Mouse (Mus musculus) embryonic fibroblast, embryonic 13.5 days (primary cell): ENCODE measurements at regions not wholly inside any gene's neighbourhood (a gene's known extent, or its start where the extent isn't known, plus 50 kb on each side); places are given as distances from the start of the nearest gene placed in this dataset.

Source experiments
- H3K27ac ChIP-seq: 2 replicates; pipeline ENCODE4 v1.5.1; 2012; ENCODE audit warnings: low read length, control low read depth, inconsistent platforms; ENCODE audit not compliant: insufficient read depth
- H3K4me1 ChIP-seq: 2 replicates; pipeline ENCODE4 v1.6.1; 2011; ENCODE audit warnings: low read length; ENCODE audit not compliant: control insufficient read depth, insufficient read depth
- H3K4me3 ChIP-seq: 2 replicates; pipeline ENCODE4 v1.5.1; 2011; ENCODE audit warnings: mild to moderate bottlenecking, control low read depth, low read length; ENCODE audit not compliant: insufficient read depth
- CTCF ChIP-seq: IDR thresholded peaks from 2 replicates; pipeline ENCODE4 v1.5.1; 2011; ENCODE audit warnings: mild to moderate bottlenecking, control low read depth, low read length, moderate library complexity, borderline replicate concordance; ENCODE audit not compliant: insufficient read depth
- POLR2A ChIP-seq: IDR thresholded peaks from 2 replicates; pipeline ENCODE4 v1.6.1; 2011; ENCODE audit warnings: low read depth, mild to moderate bottlenecking, control low read depth, low read length, moderate library complexity

DNA sequence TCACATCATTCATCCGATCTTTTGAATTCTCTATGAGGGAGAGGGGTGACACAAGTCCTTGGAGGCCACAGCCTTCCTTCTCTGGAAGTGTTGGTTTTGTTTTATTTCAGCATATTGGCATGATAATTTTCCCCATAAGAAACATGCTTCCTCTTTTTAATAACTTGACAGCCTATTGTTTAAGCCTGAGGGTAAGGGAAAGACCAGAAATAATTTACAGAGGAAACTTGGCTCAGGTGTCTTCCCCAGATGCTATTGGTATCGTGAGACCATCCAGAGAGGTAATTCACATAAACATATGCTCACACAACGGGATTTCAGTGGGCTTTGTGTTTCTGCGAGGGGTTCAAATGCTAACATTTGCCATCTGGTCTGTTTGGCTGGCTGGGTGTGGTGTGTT is 212.0 kb downstream of the Sptssa start:
- Histone ChIP-seq H3K27ac (no peak overlapping the region), H3K4me1 (no peaks in the 10 kb centered on the region), H3K4me3 (no peak overlapping the region)
- TF ChIP-seq POLR2A (no peak), CTCF (no peak)

DNA sequence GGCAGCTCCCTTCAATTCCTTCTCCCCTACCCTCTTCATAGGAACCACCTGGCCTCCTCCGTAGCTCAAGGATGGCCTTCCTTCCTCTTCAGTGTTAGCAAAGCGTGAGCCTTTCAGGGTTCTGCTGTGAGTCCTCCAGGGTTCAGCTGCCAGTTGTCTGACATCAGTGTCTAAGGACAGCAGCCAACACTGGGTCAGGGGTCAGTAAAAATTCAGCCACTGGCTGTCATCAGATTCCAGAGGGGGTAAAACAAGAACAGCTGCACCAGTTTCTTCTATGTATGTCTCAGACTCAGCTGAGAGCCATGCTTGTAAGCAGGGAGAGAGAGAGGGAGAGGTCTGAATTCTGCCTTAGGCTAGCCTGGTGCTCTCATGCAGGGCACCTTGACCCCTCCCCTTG is 213.1 kb downstream of the Sptssa start:
- TF ChIP-seq CTCF, result no peak
- no peak for TF ChIP-seq POLR2A
- H3K4me1 ChIP-seq, result no peaks in the 10 kb centered on the region
- no peak overlapping the region for H3K27ac ChIP-seq
- H3K4me3 ChIP-seq, result no peak overlapping the region

DNA sequence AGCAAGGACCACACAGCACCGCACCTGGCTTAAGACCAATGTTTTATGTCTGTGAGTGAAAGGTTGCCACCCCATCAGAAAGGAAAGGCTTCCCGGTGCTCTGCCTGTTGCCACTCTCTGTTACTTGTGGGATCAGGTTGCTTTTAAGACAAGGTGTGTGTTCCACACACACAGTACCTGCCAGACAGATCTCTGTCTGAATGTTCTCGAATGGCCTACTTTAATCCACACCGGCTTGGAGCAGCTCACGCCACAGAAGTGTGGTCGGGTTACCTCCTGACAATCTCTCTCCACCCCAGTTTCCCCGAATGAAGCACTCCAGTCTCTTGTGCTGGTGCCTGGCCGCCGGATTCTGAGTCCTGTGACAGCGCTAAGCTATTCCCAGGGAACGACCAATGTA is 214.0 kb downstream of the Sptssa start:
- TF ChIP-seq POLR2A (no peak), CTCF (no peak)
- Histone ChIP-seq H3K4me1 (no peaks in the 10 kb centered on the region), H3K27ac (no peak overlapping the region), H3K4me3 (no peak overlapping the region)

DNA sequence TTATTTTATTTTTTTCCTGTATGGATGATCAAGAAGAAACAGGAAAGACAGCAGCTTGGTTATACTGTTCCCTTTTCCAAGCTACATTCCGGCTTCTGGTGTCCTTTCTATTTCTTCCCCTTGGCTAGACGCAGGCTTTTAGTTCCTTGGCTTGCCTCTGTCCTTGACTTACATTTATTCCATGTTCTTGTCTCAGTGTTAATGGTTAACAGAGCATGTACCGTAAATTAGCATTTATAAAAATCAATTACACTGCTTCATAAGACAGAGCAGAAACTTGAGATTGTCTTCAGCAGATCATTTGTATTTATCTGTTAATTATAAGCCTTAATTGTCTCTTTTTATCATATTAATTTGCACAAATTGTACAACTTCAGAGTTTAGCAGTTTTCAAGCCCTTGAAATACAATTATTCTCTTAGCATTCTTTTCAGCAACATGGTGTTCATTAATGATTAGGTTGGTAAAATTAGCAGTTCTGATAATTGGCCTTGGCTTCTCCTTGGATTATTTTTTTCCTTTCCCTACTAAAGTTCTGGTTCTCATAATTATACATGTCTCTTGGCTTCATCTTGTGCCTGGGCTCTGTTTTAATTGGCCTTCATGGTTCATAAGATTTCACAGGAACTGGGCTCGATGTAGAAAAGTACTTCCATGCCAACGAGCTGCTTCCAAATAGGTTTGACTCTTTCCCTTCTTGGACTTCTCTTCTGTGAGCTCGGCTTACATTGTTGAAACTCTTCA is 215.4 kb downstream of the Sptssa start:
- no peak for TF ChIP-seq CTCF
- no peak for TF ChIP-seq POLR2A
- H3K27ac ChIP-seq, result no peak overlapping the region
- no peak overlapping the region for H3K4me3 ChIP-seq
- no peaks in the 10 kb centered on the region for H3K4me1 ChIP-seq

DNA sequence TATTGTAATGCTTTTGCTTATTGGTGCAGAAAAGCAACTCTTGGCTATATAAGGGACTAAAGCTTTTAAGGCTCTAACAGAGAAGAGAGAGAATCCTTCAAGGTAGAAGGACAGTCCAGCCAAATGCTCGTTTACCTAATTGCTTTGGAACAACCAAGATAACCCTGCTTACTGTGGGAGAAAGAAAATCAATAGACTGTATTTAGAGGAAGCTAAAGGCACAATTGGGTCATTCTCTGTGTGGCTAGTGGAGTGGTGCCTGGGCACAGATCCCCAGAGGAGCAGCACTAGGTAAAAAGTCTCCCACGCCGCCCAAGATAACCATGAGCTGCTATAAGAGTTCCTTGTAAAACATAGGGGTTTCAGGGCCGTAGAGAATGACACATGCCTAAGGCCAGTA is 217.6 kb downstream of the Sptssa start:
- Histone ChIP-seq H3K4me1 (no peaks in the 10 kb centered on the region), H3K27ac (no peak overlapping the region)
- TF ChIP-seq CTCF, result no peak
- TF ChIP-seq POLR2A, result no peak

DNA sequence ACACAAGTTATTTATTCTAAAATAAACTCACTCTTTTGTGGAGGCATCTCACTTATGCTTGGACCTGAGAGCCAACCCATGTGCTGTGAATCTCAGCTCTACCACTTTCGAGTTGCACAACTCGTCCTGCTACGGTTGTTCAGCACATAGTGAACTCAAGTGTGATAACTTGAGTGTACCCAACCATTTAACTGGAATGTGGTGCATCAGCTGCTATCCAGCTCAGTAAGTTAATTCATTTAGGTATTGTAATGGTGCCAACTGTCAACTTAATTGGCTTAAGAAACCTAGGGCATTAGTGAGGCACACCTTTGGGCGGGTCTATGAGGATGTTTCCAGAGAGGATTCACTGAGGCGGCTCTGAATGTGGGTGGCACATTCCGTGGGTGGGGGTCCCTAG is 221.6 kb upstream of the Egln3 start:
- Histone ChIP-seq H3K4me1 (no peaks in the 10 kb centered on the region), H3K27ac (no peak overlapping the region), H3K4me3 (no peak overlapping the region)
- no peak for TF ChIP-seq POLR2A
- no peak for TF ChIP-seq CTCF

More for the DNA sequence above, 217.6 kb downstream of the Sptssa start:
- H3K4me3 ChIP-seq, result no peak overlapping the region

DNA sequence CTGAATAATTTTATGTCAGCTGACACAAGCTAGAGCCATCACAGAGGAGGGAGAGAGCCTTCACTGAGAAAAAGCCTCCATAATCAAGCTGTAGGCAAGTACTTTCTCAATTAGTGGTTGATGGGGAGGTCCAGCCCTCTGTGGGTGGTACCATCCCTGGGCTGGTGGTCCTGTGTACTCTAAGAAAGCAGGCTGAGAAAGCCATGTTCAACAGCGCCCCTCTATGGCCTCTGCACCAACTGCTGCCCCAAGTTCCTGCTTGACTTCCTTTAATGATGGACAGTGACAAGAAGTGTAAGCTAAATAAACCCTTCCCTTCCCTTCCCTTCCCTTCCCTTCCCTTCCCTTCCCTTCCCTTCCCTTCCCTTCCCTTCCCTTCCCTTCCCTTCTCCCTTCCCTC is 211.2 kb upstream of the Egln3 start:
- Histone ChIP-seq H3K4me1 (no peaks in the 10 kb centered on the region), H3K4me3 (no peak overlapping the region), H3K27ac (no peak overlapping the region)
- TF ChIP-seq POLR2A (no peak), CTCF (no peak)

DNA sequence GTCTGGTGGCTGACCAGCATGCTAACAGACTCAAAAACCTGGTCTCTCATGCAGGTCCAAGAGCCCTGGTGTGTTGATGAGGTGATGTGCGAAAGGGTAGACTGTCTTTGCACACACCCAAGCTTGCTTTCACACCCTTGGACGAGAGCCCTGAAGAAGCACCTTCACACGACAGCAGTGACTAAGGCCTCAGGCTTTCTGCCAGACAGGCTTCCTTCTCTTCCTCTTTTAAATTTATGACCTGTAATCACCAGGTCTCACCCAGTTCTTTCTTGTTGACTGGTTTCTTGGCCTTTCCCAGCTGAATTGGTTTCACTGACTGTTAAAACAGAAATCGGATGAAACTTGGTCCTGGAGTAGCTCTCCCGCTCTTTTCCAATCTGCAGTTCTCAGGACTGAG is 210.5 kb upstream of the Egln3 start:
- TF ChIP-seq CTCF (no peak), POLR2A (no peak)

DNA sequence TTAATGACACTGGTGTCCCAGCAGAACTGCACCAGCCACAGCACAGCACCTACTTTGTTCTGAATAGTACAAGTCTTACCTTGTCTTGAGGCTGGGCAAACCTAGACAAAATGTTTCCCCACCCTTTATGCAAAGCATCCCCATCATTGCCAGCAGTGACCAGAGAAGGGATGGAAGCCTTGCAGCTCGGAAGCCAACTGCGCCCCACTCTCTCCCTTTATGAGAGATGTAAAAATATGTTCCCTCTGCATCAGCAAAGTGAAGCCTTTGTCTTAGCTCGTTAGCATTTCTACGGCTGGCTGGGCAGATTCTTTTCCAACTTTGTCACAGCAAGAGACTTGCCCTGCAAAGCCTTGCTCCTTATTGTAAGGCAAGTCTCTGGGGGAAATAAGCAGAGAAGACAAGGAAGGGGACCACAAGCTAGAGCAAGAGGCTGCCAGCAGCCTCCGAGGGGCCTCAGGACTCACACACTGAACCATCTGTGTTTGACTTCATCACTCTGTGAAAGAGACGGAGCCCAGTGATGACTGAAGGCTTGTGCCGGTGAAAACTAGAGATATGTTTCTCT is 206.5 kb upstream of the Egln3 start:
- no peak overlapping the region for H3K27ac ChIP-seq
- TF ChIP-seq CTCF (no peak), POLR2A (no peak)
- no peaks in the 10 kb centered on the region for H3K4me1 ChIP-seq
- no peak overlapping the region for H3K4me3 ChIP-seq

More for the DNA sequence above, 210.5 kb upstream of the Egln3 start:
- H3K4me1 ChIP-seq, result no peaks in the 10 kb centered on the region
- H3K4me3 ChIP-seq, result no peak overlapping the region
- H3K27ac ChIP-seq, result no peak overlapping the region

DNA sequence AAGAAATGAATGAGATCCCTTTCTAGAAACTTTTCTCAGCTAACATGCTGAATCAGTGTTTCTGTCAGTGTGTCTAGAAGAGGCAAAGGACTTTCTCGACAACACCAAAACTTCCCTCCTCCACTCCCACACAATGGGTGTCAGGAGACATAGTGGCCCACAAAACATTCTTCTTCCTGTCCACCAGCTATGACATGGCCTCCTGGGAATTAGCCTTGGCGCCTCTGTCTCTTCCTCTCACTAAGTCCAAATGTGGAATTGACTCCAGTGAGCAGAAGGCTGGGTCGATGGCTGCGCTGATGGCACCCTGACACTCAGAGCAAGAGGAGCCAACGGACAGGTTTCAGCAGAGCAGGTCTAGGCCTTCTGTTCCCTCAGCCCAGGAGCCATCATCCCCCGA is 205.2 kb upstream of the Egln3 start:
- no peak overlapping the region for H3K4me3 ChIP-seq
- H3K4me1 ChIP-seq, result no peaks in the 10 kb centered on the region
- TF ChIP-seq CTCF (no peak), POLR2A (no peak)
- no peak overlapping the region for H3K27ac ChIP-seq
